ENCODE assay signal across 10 mouse cellular contexts in the genomic region with DNA sequence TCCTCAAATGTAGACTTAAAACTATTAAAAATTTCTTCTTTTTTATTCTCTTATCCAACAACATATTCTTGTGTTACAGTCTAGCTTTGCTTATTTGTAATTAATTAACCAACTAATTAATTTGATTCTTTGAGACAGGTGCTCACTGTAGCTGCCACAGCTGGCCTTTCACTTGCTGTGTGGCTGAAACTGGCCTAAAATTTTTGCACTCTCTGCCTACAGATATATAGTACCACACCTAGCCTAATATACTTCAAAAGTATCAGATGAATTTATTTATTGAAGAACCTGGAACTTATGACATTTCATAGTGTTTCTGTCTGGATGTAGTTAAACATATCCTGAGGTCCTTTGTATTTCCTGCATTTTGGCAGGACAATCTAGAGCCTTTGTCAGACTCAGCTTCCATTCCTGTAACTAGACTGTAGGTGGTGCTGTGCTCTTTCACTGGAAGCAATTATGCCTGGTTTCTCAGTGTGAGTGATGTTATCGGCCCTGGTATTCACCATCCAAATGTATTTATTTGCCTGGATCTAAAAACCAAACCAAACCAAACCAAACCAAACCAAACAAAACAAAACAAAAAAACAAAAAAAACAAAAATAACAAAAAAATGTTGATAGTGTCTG. TPM values are rescaled to one million over a fixed set of nuclear protein-coding genes. Genes with fewer than 3 reads are reported as not detected.
DNase-seq lines count a peak whose midpoint lies in the region; ATAC-seq and TF ChIP-seq lines count a peak whose summit lies in the region.
"Had no signal": no experiment of that assay in that cellular context is flagged by ENCODE, and none has a peak within 500 bp of the region (broad histone marks: within the 10 kb centered on the region; RNA-seq: fewer than 3 reads in every experiment).

No protein-coding gene starts in this region.

- no peak for TF ChIP-seq POLR2A in MEL (IDR thresholded peaks at IDR 0.05; ENCODE audit: control insufficient read depth in 1 of 2, insufficient read depth in 1 of 2, low read depth in 1 of 2, low read length in 2 of 2, poor library complexity in 1 of 2)

- WGBS in stomach, postnatal 0 days, result 9% methylated on average over 1 of the region's 1 CpGs

- H3K9ac ChIP-seq in MEL (ENCODE audit: control insufficient read depth, low read depth, low read length, poor library complexity, severe bottlenecking), result no peak overlapping the region
- H3K9ac ChIP-seq in stomach, postnatal 0 days (ENCODE audit: low read length), result no peak overlapping the region
- H3K9ac ChIP-seq: embryonic facial prominence, embryonic 12.5 days; liver, embryonic 15.5 days had no signal

- no peaks in the 10 kb centered on the region for H3K27me3 ChIP-seq in MEL (ENCODE audit: control insufficient read depth in 1 of 2, insufficient read depth in 2 of 2, low read length in 2 of 2)
- no peaks in the 10 kb centered on the region for H3K27me3 ChIP-seq in stomach, postnatal 0 days (ENCODE audit: control insufficient read depth, insufficient read depth, low read length)
- H3K27me3 ChIP-seq: embryonic facial prominence, embryonic 12.5 days; liver, embryonic 15.5 days had no signal

- no peak for TF ChIP-seq EP300 in MEL (IDR thresholded peaks at IDR 0.05; ENCODE audit: low read depth in 1 of 2, low read length in 2 of 2)
- no peak for TF ChIP-seq EP300 in stomach, postnatal 0 days (optimal IDR thresholded peaks at IDR 0.05)

- peak; percentile 83 for TF ChIP-seq RAD21 in MEL (IDR thresholded peaks at IDR 0.05; ENCODE audit: low read depth, low read length)

- peak; percentile 31 for DNase-seq in layer of hippocampus, adult 11-12 months (ENCODE audit: low spot score)
- no peak for DNase-seq in layer of hippocampus, postnatal 25 days (ENCODE audit: extremely low spot score in 1 of 2, low spot score in 1 of 2)
- DNase-seq in MEL (ENCODE audit: low read depth, low spot score), result peak; percentile 75
- peak; percentile 6 to 36 for DNase-seq in cerebellum, postnatal 36 days
- peak; percentile 53 for DNase-seq in hindlimb bud, embryonic 11.5 days (ENCODE audit: extremely low spot score, low read depth, low spot score)
- peak; percentile 47 for DNase-seq in lung, postnatal 10 days
- DNase-seq in stomach, postnatal 0 days (ENCODE audit: low spot score), result no peak
- no peak for DNase-seq in gastrocnemius, postnatal 14 days

- no peak overlapping the region for H3K4me2 ChIP-seq in stomach, postnatal 0 days (replicated peaks; ENCODE audit: low read depth)
- H3K4me2 ChIP-seq: embryonic facial prominence, embryonic 12.5 days; liver, embryonic 15.5 days had no signal

- intact Hi-C loops in gastrocnemius, postnatal 14 days (cut with DNase I; ENCODE audit: low total_unique reads), result no loop called here

- H3K4me1 ChIP-seq in MEL (ENCODE audit: control insufficient read depth in 1 of 2, insufficient read depth in 2 of 2, low read length in 2 of 2), result peaks cover 0 to 9% of the 10 kb centered on the region in 2 experiments; a peak in 1 of 4 replicates
- H3K4me1 ChIP-seq in stomach, postnatal 0 days (replicated peaks; ENCODE audit: control insufficient read depth, insufficient read depth), result no peaks in the 10 kb centered on the region
- H3K4me1 ChIP-seq: embryonic facial prominence, embryonic 12.5 days; liver, embryonic 15.5 days had no signal

- no peak overlapping the region for H3K27ac ChIP-seq in MEL (ENCODE audit: control insufficient read depth, low read depth, low read length)
- no peak overlapping the region for H3K27ac ChIP-seq in stomach, postnatal 0 days (replicated peaks)
- H3K27ac ChIP-seq: embryonic facial prominence, embryonic 12.5 days; liver, embryonic 15.5 days had no signal

- peak; percentile 29 to 82 (median 76) for TF ChIP-seq CTCF in MEL (IDR thresholded peaks at IDR 0.05 in 2 of 3, conservative IDR thresholded peaks at IDR 0.05 in 1 of 3; ENCODE audit: control insufficient read depth in 1 of 3, insufficient read depth in 1 of 3, low read depth in 2 of 3, low read length in 3 of 3, poor library complexity in 1 of 3, severe bottlenecking in 1 of 3)
- TF ChIP-seq CTCF in stomach, postnatal 0 days (IDR thresholded peaks at IDR 0.05; ENCODE audit: low read depth), result peak; percentile 87

- H3K79me2 ChIP-seq in MEL (ENCODE audit: control insufficient read depth, insufficient read depth, low read length, poor library complexity), result no peaks in the 10 kb centered on the region

- H3K4me3 ChIP-seq in MEL (ENCODE audit: control insufficient read depth in 1 of 2, insufficient read depth in 1 of 2, low read depth in 2 of 2, low read length in 2 of 2), result no peak overlapping the region
- H3K4me3 ChIP-seq in stomach, postnatal 0 days (ENCODE audit: low read depth, low read length), result no peak overlapping the region
- H3K4me3 ChIP-seq: embryonic facial prominence, embryonic 12.5 days; liver, embryonic 15.5 days had no signal

- ATAC-seq in stomach, postnatal 0 days (ENCODE audit: low FRiP score, low TSS enrichment), result no peak

- peaks cover 0 to 2% of the 10 kb centered on the region in 2 experiments; a peak in 1 of 4 replicates for H3K36me3 ChIP-seq in MEL (ENCODE audit: control insufficient read depth in 1 of 2, insufficient read depth in 2 of 2, low read length in 2 of 2)
- no peaks in the 10 kb centered on the region for H3K36me3 ChIP-seq in stomach, postnatal 0 days (ENCODE audit: control insufficient read depth, insufficient read depth, low read length)
- H3K36me3 ChIP-seq: embryonic facial prominence, embryonic 12.5 days; liver, embryonic 15.5 days had no signal

- no peaks in the 10 kb centered on the region for H3K9me3 ChIP-seq in MEL (replicated peaks; ENCODE audit: insufficient read depth, low read length)
- H3K9me3 ChIP-seq in stomach, postnatal 0 days (ENCODE audit: control insufficient read depth, low read length), result no peaks in the 10 kb centered on the region
- H3K9me3 ChIP-seq: embryonic facial prominence, embryonic 12.5 days; liver, embryonic 15.5 days had no signal

TF ChIP-seq in MEL, 35 proteins besides CTCF, POLR2A, EP300 and RAD21:
- TF ChIP-seq SMC3 (IDR thresholded peaks at IDR 0.05; ENCODE audit: low read depth, low read length) (peak; percentile 72), ZNF384 (IDR thresholded peaks at IDR 0.05; ENCODE audit: low read depth, low read length) (0 out of 2 replicates have a peak, but pooled peaks have one; percentile 12), SIN3A (IDR thresholded peaks at IDR 0.05; ENCODE audit: low read length) (no peak), CHD2 (IDR thresholded peaks at IDR 0.05; ENCODE audit: low read length) (no peak), ZC3H11A (IDR thresholded peaks at IDR 0.05; ENCODE audit: low read depth, low read length) (peak; percentile 65), JUND (IDR thresholded peaks at IDR 0.05; ENCODE audit: low read depth, low read length) (no peak), MYB (IDR thresholded peaks at IDR 0.05; ENCODE audit: low read depth, low read length) (no peak), MYC (IDR thresholded peaks at IDR 0.05; ENCODE audit: low read depth, low read length) (no peak), KAT2A (conservative IDR thresholded peaks at IDR 0.05; ENCODE audit: low read depth, low read length) (no peak), ZMIZ1 (IDR thresholded peaks at IDR 0.05; ENCODE audit: low read depth, low read length) (no peak), E2F4 (IDR thresholded peaks at IDR 0.05; ENCODE audit: borderline replicate concordance, low read depth, low read length) (no peak), HCFC1 (IDR thresholded peaks at IDR 0.05; ENCODE audit: low read depth, low read length) (no peak), TAL1 (IDR thresholded peaks at IDR 0.05; ENCODE audit: low read length) (no peak), USF1 (IDR thresholded peaks at IDR 0.05; ENCODE audit: low read depth, low read length) (no peak), MXI1 (IDR thresholded peaks at IDR 0.05; ENCODE audit: low read depth, low read length) (no peak), ETS1 (IDR thresholded peaks at IDR 0.05; ENCODE audit: low read depth, low read length) (no peak)
TF ChIP-seq in MEL: peak in this region for 3.

RNA-seq across cellular contexts. Expression of a gene that starts 43.7 kb away (rescaled TPM):
- 10 to 100 TPM; 23.9 to 27.4 TPM for total RNA-seq in layer of hippocampus, postnatal 25 days (2021)
- 10.9 and 14.8 TPM in 2 replicates for total RNA-seq in MEL (2012; rRNA removed)
- 10 to 100 TPM in 1 of 2 experiments, not detected in 1; 17.9 TPM for polyA plus RNA-seq in MEL (2012; ENCODE audit: insufficient read depth in 1 of 2, insufficient read length in 2 of 2, low read depth in 1 of 2, low replicate concordance in 2 of 2, missing spikeins in 1 of 2)
- polyA plus RNA-seq in stomach, postnatal 0 days (2015; fragmentation: Nextera tagmentation; extraction: Ambion mirVana), result 2.6 and 2.9 TPM in 2 replicates
- 10 to 100 TPM; 17.0 to 18.4 TPM for total RNA-seq in gastrocnemius, postnatal 14 days (2021)

Comparison
In these comparisons a context has a peak if more than half of its experiments do, and no peak if none do; other contexts are left out.
1. DNase-seq: peak in layer of hippocampus, adult 11-12 months (single experiment), MEL (single experiment), cerebellum, postnatal 36 days (2 of 2), hindlimb bud, embryonic 11.5 days (single experiment) and lung, postnatal 10 days (single experiment); none in layer of hippocampus, postnatal 25 days (0 of 2), stomach, postnatal 0 days (single experiment) and gastrocnemius, postnatal 14 days (single experiment).